Mouse (Mus musculus) right cerebral cortex, postnatal 14 days (tissue): ENCODE measurements at regions not wholly inside any gene's neighbourhood (a gene's known extent, or its start where the extent isn't known, plus 50 kb on each side); places are given as distances from the start of the nearest gene placed in this dataset.
A peak's percentile ranks its signal among the peaks of the same experiment; 100 is the strongest.

ENCODE experiments used
- DNase-seq: peaks from one replicate; pipeline ENCODE4 v3.0.0; 2022

- no peak for DNase-seq
Measured at GRCm38 (mm10) chr8:10931266-10931665, 77.0 kb downstream of the Irs2 start.

DNA sequence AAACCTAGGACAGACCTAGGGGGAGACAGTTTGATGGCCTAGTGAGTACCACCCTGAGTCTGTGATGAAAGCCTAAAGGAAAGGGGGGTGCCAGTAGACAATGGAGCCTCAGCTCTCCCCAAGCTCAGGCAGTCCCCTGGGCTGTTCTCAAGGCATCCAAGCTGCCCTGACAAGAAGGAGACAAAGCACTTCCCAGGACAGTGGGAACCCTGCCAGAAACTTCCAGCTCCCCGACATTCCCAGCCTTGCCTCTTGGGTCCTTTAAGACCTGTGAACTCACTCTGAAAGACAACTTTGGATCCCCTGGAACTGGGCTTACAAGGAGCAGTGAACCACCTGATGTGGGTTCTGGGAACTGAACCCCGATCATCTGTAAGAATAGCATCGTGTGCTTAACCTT is 79.4 kb downstream of the Irs2 start:
- DNase-seq: no peak

GRCm38 (mm10) chr8:10928342-10928794 is 79.9 kb downstream of the Irs2 start:
- peak; percentile 33 for DNase-seq

GRCm38 (mm10) chr8:10927187-10927586 is 81.1 kb downstream of the Irs2 start:
- no peak for DNase-seq

DNA sequence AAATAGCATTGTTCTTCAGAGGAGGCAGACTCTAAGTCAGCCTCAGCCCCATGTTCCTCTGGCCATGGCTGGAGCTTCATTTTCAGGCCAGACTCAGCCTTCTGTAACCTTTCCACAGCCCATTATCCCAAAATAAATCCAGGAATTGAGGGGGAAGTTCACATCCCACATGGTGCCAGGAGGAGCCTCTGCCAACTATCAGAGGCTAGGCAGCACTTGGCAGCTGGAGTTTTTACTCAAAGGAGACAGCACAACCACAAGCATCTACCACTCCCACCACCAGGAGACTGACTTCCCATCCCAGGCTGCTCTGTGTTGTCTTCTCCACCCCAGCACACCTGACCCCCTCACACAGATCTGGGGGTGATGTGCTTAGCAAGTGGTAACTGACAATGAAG is 81.7 kb downstream of the Irs2 start:
- no peak for DNase-seq

DNA sequence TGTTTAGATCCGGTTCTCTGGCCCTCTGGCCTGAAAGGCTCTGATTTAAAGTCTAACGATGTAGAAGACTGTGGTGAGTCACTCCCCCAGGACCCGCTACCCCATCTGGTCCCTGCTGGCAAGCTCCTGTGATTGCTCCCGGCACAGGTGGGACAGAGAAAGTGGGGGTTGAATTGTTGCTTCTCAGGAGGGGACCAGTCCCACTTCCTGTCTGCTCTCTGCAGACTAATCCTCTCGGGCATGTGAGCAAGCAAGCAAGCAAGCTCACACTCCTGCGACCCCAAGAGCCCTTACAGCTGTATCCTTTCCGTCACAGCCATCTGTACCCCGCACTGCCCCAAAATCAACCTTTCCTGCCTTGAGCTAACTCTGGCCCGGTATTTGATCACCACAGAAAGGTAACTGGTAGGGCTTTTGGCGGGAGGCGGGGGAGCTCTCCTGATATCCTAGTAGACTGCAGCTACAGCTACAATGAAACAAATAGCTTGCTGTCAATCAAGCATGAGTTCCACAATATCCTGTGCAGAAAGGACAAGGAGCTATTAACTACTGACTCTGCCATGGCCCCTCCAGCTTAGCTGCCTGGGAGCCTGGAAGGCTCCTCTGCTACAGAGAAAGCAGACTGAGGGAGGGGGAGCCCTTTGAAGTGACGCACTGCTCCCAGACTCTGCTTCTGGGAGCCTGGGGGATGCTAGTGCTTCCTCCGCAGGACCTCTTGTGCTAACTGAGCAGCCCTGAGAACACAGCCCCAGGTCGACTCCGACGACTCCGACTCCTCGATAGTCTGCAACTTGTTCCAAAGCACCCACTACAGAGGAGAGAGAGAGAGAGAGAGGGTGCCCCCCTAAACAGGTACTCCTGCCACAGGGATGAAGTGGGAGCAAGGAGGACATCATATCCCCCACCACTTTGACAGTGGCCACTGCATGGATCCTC is 82.4 kb downstream of the Irs2 start:
- no peak for DNase-seq

- DNase-seq: no peak
Measured at GRCm38 (mm10) chr8:10924526-10925199, 83.6 kb downstream of the Irs2 start.

GRCm38 (mm10) chr8:10924001-10924490 is 84.2 kb downstream of the Irs2 start:
- DNase-seq: no peak

- no peak for DNase-seq
Measured at GRCm38 (mm10) chr8:10923071-10924000, 84.9 kb downstream of the Irs2 start.

DNA sequence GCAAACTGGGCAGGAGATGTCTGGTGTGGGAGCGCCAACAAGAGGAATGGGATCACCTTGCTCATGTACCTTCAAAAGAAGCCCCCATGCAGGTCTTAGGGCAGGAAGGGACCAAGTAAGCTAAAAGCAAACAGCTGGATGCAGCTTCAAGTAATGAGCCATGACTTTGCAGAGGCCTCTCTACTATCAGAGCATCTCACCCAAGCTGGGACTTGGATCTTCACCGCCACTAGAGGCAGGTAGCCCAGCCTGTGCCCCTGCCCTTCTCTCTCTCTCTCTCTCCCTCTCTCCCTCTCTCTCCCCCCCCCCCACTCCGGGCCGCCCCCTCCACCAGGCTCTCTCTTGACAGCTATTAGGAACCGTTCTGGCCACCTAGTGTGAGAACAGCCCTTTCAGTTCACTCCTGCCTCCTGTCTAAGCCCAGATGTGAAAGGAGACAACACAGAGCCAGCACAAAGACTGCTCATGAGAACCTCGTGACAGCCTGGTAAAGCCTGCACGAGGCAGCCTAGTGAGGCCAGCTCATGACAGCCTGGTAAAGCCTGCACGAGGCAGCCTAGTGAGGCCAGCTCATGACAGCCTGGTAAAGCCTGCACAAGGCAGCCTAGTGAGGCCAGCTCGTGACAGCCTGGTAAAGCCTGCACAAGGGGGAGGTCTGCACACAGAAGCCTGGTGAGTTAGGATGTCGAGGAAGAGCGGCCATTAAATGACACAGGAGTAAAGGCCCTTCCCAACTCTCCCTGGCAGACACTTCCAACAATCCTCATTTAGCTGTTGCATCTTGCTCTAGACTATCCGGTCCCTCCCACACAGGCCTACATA is 85.8 kb downstream of the Irs2 start:
- DNase-seq: no peak

DNA sequence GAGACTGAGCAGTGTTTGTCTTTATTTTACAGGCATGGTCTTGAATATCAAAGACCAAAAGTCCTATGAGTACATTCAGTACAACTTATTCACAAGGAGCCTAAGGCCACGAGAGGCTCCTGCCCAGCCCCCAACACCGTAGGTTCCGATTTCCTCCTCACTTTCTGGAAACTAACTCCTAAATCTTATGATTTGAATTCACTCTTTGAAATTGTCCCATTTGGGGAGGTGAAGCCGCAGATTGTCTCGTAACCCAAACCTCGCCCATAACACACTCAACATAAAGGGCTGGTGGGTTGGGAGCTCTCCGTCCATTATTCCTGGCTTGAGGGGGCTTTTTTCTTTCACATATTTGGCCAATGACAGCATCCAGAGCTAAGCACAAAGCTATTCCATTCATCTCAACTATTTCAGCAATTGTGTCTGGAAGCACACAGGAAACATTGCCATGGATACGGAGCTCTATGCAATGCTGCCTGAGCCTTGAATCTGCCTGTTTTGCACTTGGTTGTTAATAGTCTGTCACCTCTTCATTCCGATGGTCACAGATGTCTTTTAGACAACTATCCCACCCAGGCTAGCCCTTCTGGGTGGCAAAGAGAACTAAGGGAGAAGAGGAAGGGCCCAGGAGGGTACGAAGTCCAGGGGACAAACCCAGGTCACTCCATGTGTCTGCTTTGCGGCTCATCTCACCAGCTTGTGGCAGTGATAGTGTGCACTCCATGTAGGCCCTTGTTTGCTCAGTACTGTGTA is 86.6 kb downstream of the Irs2 start:
- no peak for DNase-seq

GRCm38 (mm10) chr8:10919620-10920019 is 88.6 kb downstream of the Irs2 start:
- DNase-seq: no peak

GRCm38 (mm10) chr8:10918403-10919035 is 89.7 kb downstream of the Irs2 start:
- DNase-seq: no peak

GRCm38 (mm10) chr8:10914616-10915015 is 93.6 kb downstream of the Irs2 start:
- DNase-seq: no peak

GRCm38 (mm10) chr8:10912436-10912835 is 95.8 kb downstream of the Irs2 start:
- no peak for DNase-seq

GRCm38 (mm10) chr8:10911371-10911770 is 96.9 kb downstream of the Irs2 start:
- no peak for DNase-seq

- no peak for DNase-seq
Measured at GRCm38 (mm10) chr8:10910954-10911353, 97.3 kb downstream of the Irs2 start.

DNA sequence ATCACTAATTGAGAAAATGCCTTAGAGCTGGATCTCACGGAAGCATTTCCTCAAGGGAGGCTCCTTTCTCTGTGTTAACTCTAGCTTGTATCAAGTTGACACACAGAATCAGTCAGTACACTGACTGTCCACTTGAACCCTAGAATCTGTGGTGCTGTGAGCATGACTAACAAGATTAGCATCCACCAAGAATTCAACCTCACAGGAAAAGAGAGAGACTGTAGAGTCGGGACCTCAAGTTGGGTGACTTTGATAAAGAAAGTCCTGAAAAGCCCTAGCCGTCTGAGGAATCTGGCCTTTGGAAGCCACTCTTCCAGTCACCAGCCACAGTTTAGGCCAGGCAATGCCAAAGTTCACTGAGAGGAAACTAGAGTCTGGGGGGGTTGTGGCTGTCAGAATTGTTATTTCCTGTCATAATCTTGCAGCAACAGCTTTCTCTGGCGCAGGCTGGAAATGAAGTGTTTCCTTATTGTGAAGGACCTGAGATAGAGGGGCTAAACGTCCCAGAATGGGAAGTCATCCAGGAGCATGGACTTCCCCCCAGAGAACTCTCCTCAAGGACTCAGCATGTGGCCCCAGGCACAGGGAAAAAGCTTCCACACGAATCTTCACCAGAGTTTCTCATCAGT is 97.9 kb downstream of the Irs2 start:
- DNase-seq: no peak

DNA sequence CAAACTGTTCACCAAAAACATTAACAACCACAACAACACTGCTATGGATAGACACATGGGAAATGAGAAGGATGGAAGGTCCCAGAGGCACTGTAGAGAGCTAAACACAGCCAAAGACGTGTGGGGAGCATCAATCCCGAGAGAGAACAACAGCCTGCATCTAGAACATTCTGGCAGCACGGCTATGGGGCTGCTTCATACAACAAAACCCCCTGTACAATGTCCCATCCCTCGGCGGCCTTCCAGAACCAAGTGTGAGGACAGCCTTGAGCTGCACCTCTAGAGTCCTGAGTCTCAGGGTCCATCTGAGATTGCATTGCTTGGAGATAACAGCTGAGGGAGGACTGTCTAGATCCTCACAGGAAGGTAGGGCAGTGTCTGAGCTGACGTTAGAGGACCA is 99.1 kb downstream of the Irs2 start:
- no peak for DNase-seq

- DNase-seq: no peak
Measured at GRCm38 (mm10) chr8:10906353-10906752, 101.9 kb downstream of the Irs2 start.
